Mouse (Mus musculus): Measurements from ENCODE around the gene Ebp.

Gene Ebp

DNA sequence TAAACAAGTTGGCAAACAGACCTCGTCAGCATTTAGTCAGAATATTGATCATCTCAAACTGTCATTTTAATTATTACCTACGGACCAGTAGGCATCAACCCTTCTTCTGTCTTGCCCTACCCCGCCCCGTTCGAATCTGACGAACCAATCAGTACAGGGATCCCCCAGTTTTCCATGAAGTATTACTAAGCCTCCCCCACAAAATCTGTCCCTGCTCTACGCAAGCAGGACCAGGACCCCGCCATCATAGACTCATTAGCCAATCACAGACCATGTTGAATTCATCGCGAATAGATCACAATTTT is at the start of gene Ebp:
Gene Ebp, minus strand, starts transcription at position 94 of the 305 bp plus-strand sequence.
- DNase-seq (ENCODE audit: low spot score in 2 of 2) = no peak

DNA sequence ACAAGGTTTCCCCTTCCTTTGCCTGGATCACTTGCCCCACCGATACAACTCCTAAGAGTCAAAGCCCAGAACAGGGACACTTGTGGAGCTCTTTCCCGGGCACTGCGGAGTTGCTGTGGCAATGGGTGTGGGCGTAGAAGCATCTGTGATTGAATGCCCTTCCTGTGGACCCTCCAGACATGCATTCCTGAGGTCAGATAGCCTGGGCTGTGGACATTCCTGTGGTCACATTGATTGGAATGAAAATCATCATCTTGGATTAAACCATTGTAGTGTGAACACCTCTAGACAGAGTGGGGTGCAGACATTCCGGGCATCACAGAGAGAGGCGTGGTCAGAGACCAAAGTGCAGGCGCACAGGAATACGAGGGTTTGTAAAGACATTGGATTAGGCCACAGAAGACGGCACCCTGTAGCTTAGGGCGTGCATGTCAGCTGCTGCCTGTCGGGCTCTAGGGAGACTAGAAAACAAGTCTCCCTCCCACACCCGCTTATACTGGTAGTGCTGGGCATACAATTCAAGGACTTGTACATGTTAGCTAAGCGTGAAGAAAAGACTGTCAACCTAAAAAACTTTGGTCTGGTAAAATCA is 45.6 kb upstream of the Ebp start:
- no peak for DNase-seq (ENCODE audit: low spot score in 2 of 2)

DNA sequence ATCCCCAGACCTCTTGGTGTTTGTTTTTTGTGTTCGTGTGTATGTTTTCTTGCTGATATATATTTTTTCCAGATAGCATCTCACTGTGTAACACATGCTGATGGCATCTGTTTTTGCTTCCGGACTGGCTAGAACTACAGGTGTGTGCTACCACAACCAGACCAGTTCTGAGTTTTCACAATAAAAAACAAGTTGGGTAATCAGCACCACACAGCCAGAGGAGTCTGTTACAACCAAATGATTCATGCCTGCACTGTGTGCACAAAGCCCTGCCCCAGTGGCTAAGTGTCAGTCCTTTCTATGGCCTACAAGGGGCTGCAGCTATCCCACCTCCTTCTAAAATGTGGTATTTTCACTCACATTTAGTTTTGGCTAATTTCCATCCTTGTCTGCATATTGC is 43.4 kb upstream of the Ebp start:
- DNase-seq (ENCODE audit: low spot score in 2 of 2) = no peak

DNA sequence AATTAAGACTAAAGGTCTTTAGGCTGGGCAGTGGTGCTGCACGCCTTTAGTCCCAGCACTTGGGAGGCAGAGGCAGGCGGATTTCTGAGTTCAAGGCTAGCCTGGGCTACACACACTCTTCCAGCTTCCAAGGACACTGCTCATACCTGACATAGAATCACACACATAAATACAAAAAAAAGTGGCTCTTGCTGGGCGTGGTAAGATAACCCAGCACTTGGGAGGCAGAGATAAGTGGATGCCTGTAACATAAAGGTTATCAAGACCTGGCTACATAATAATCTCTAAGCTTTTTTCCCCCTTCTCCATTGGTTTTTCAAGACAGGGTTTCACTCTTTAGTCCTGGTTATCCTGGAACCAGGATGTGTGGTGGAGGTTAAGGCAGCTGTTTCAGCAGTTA is 40.3 kb upstream of the Ebp start:
- no peak for DNase-seq (ENCODE audit: low spot score in 2 of 2)

DNA sequence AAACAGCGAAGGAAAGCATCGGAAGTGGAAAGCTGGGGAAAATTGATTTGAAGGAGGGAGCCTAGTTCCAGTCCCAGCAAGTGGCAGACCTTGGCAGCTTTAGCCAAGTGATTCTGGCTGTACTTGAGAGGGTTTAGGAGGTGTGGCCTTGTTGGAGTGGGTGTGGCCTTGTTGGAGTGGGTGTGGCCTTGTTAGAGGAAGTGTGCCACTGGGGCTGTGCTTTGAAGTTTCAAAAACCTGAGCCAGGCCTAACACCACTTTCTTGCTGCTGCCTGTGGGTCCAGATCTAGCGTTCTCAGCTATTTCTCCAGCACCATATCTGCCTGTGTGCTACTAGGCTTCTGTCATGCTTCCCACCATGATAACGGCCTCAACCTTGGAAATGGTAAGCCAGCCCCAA is 37.0 kb upstream of the Ebp start:
- no peak for DNase-seq (ENCODE audit: low spot score in 2 of 2)

DNA sequence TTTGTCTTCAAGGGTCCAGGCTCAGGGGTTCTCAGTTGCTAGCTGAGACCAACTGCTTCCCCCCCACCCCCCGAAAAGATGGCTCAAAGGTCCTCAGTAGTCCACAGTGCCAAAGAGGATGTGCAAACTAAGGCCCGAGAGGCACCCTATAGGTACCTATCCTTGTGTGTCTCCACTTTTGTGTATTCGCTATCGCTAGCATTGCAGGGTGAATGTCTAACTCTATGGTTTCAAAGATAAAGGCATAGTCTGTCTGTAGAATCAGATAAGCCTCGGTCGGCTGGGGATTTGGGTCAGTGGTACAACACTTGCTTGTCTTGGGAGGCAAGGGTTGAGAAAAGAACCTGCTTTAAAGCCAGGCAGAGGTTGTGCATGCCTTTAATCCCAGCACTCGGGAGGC is 30.2 kb upstream of the Ebp start:
- no peak for DNase-seq (ENCODE audit: low spot score in 2 of 2)

DNA sequence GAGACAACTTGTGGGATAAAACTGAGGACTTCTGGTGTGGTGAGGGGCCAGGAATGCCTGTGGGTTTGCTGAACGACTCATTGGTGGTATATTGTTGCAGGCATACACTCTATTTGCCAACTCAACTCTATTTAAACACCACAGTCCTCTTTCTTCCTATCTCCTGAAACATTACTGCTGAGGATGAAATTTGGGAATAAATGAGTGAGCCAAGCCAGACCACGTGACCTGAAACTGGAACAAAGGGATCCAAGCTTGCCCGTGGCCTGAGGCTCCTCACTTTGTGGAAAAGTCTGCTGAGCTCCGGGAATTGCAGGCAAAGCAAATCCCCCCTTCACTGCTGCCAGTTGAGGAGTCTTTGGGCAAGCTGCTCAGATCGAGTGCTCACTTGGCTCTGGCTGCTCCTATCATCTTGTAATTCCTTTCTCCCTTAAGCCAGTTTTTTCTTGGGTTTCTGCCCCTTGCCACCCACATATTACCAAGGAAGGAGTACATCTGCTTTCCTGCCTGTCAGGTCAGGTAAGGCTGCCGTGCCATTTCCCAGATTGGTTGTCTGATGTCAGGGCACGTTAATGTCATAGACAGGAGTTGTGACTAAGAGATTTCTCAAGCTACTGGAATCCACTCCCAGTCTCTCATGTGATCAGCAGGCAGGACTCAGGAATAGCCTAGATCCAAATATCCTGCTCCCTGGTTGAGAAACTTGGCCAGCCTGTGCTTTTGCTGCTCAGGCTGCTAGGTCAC is 29.5 kb upstream of the Ebp start:
- no peak for DNase-seq (ENCODE audit: low spot score in 2 of 2)

DNA sequence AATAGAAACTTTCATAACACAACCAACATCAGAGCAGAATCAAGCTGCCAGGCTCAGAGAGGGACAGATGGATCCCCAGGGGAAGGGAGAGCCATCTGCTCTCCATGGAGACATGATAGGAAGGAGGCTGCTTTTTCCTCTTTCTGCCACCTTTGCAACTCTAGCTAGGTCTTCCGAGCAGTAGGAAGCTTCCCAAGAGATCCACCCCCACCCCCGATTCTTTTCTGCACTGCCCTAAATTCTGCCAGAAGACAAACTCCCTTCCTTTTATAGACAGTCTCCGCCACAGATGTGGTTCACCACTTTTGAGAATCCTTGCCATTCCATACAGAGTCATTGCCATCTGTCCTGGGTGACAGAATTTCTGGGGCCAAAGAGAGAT is 29.0 kb upstream of the Ebp start:
- DNase-seq (ENCODE audit: low spot score in 2 of 2) = no peak

DNA sequence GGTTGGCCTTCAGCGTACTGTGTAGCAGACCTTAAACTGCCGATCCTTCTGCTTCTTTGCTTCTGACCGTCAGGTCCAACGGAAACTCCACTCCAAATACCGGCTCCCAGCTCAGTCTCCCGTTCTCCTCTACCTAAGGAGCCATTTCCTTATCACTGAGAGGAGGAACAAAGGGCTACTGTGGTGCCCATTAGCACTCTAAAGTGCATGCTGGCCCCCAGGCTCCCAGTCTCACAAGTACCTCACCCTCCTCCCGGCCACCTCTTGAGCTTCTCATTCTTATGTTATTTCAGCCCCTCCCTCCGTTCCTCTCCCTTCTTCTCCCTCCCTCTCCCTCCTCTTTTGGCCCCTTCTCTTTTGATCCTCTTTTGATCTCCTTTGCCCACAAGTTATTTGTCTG is 26.3 kb upstream of the Ebp start:
- DNase-seq (ENCODE audit: low spot score in 2 of 2) = no peak

DNA sequence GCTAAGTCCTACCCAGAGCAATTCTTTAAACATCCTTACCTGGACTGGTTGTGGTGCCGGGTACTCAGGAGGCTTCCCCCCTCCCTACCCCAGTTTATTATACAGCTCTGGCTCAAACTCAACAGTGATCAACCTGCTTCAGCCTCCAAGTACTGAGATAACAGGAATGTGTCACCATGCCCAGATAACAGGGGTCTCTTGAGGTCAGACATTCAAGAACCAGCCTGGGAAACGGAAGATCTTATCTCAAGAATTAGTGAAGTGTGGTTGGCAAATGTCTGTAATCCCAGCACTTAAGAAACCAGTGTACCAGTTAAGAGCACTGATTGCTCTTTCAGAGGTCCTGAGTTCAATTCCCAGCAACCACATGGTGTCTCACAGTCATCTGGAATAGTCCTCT is 24.8 kb upstream of the Ebp start:
- no peak for DNase-seq (ENCODE audit: low spot score in 2 of 2)

DNA sequence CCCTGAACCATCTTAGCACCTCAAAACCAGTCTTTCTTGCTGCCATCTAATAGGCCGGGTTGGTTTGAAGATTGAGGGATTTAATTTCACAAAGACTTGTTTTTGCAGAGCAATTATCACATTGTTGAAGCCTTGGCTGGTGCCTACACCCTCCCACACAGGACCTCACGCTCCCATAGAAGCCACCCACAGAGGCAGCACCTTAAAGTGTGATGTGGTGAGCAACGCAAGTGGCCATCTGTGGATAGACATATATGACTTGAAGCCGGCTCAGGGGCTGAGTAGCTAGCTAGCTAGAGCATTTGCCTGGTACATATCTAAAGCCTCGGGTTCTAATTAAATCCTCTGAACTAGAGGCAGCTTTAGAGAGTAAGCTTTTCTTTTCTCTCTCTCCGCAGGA is 24.1 kb upstream of the Ebp start:
- DNase-seq (ENCODE audit: low spot score in 2 of 2) = no peak

DNA sequence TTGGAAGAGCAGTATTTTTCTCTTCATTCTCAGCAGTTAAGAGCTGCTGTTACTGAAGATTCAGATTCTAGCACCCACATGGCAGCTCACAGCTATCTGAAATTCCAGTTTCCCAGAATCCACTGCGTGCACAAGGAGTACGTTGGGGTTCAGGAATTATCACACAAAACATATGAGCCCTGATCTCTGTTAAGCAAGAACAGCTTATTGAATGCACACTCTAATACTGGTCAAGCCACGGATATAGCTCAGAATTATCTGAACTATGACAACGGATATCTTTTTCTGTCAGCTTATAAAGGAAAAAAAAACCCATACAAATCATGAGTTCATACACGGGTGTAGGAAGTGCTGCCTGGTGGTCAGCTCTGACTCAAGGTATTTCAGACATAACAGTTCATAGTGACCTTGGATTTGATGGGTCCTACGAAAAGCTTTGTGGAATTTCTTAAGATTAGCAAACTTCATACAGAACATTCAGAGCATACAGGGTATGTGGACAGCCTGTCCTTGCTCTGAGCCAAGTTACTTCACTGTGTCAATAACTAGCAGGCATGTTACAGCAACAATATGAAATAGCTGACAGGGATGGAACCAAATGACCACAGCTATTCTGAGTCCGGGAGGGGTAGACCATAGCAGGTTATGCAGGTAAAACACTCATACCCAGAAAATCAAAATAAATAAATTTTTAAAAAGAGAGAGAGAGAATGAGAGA is 18.3 kb upstream of the Ebp start:
- no peak for DNase-seq (ENCODE audit: low spot score in 2 of 2)

DNA sequence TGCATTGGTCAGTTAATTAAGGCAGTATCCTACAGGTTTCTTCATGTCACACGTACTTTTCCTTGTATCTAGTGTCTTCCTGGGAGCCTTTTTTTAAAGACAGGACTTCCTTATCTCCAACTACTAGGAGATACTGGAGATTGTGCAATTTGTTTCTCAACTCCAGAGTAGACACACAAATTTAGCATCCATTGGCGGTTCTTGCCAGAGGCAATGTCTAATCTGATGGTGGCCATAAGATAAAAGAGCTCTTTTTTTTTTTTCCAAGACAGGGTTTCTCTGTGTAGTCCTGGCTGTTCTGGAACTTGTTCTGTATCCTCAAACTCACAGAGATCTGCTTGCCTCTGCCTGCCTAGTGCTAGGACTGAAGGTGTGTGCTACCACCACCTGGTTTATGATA is 16.4 kb upstream of the Ebp start:
- DNase-seq (ENCODE audit: low spot score in 2 of 2) = no peak

DNA sequence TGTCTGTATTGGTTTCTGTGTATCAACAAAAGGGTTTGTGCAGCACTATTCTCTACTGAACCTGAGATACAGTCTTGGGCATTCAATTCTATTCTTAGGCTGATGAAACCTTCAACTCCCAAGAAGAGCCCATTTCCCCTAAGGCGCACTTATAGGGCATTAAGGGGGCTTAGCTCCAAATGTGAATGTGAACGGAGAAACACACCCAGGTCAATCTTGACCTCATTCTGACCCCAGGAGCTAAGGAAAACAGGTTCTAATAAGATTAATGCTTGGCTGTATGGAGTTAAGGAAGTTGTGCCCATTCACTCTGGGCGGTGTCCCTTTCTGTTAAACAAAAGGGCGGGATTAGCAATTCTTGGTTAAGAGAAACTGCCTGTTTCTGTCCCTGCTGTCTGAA is 13.9 kb upstream of the Ebp start:
- DNase-seq (ENCODE audit: low spot score in 2 of 2) = no peak

DNA sequence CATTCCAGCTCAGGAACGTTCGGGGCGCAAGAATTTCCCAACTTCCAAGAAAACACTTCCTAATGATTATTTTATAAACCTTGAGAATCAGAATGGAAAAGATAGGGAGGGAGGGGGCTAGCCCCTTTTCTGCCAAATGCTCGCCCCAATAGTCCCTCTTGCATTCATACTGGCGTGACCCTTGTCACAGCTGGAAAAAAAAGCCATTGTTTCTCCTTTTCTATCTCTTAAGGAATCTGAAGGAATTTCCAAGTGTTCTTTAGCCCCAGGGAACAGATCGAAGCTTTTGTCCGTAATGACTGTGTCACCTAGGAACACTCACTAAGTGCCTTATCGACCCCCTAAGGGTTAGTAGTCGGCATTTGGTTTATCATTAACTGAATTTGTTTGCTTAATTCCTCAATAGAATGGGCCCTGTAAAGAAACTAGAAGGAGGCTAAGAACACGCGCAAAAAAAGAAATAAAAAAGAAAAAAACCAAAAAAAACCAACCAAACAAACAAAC is 13.4 kb upstream of the Ebp start:
- DNase-seq (ENCODE audit: low spot score in 2 of 2) = no peak

DNA sequence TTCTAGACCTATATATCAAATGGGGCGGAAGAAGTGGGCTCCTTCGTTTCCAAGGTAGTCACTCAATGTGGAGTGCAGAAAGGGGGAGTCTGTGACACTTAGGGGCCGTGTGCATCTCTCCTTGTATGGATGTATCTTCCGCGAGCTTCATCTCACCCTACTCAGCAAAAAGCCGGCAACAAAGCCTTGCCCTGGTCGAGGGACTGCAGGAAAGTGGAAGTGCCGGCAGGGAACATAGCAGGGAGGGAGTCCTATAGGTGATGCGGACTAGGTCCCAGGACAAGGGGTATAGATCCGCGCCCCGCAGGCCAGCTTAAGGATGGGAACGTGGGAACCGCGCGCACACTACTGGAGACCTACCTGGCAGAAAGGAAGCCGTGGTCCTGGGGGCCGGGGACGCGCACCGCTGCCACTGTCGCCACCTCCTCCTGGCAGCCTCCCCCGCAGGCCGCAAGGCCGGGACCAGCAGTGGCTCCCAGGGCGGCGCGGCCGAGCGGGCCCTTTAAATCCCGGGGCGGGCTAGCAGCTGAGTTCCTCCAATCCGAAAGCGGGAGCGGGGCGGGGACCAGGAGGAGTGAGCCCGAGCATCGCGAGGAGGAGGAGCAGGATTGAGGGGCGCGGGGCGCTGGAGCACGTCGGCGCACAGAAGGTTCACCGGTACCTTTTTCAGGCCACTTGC is 12.8 kb upstream of the Ebp start, which contains the start of gene Porcn:
Gene Porcn, minus strand, starts transcription at position 511 of the 679 bp plus-strand sequence.
- peak; percentile 60 to 79 for DNase-seq (ENCODE audit: low spot score in 2 of 2)

DNA sequence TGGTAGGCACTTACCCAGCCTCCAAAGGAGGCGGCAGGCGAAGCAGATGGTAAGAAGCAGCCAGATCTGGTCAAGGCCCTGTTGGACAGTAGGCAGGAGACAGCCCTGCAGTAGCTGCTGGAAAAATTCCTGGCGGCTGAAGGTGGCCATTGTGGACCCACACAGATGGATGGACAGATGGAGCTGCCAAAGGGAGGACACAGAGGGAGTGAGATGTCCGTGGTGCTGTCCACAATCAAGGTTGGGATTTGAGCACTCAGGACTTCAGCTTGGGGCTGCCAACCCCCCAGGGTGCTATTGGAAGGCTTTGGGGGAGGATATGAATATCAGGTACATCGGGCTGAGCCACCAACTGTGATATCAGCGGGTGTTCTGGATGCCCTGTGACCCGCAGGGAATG is 12.2 kb upstream of the Ebp start:
- DNase-seq (ENCODE audit: low spot score in 2 of 2) = no peak

DNA sequence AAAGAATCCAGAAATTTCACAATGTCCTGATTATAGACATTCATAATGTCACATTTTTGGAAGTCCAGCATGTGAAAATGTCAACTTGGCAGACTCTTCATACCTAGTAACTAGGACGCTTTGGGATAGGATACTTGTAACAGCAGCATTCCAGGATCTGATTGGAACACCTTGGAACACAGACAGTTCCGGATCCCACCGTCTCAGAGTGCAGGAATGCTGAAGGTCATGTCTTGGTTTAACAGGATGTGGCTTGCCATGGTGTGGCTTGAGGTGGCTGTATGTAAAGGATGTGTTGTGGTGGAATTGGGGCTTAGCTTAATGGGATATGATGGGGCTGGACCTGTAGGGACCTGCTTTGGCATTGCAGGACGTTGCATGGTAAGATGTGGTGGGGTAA is 11.8 kb upstream of the Ebp start:
- no peak for DNase-seq (ENCODE audit: low spot score in 2 of 2)

DNA sequence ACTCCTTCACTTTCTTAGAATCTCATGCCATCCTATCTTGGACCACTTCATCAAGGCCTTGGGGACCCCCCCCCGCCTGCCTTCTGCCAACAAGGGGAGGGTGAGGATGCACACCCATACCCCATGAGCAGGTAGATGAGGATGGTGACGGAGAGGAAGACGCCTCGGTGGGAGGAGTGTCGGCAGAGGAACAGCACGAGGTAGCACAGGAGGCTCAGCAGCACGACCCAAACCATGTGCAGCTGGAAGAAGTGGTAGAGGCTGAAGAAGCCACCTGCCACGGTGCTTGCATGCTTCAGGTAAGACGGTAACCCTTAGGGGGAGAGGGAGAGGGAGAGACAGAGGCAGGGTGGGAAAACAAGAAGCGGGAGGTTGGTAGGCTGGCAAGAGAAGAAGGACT is 10.8 kb upstream of the Ebp start:
- DNase-seq (ENCODE audit: low spot score in 2 of 2) = no peak

DNA sequence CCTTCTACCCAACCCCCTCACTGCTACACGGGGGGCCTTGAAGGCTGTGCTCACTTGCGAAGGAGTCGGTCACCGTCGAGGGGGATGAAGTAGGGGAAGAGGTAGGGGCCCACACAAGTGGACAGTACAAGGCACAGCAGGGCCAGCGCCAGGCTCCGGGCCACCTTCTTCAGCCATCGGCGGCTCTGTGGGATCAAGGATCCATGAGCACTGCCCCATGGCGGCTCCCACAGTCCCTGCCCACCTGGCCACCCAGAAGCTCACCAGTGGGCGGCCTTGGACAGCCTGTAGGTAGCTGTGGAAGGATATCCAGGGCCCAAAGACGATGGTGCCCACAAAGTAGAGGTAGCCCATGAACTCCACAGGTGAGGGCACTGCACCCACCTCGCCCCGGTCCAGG is 9.8 kb upstream of the Ebp start:
- DNase-seq (ENCODE audit: low spot score in 2 of 2) = no peak

DNA sequence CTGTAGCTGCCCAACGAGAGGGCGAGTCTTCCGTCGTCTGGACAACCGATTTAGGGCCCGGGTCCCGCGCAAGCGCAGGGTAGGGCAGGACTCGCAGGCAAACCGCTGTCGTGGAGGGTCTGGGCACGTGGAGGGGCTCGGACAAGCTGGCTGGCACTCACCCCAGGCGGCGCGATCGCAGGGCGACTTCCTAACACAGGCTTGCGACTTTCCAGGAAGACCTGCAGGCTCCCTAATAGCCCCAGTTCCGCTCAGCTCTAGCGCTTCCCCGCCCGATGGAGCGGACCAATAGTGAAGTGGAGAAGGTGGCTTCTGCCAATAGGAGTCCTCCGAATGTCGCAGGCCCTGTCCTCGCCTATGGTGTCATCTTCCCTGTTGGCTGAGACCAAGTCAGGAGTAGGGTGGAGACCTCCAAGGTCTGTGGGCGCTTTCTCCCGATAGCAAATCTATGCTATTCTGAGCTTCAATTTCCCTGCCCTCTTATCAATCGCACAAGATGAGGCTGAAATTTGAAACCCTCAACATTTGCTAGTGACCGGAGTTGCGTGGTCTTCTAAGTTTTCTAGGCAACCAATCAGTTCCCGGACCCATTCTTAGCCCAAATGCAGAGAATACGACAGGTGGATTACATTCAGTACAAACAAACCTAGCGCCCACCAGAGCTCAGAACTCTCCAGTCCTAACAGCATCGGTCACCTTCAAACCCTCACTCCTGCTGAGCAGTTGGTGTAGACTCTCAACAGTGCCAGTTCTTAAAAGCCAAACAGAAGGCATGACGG is 483 bp downstream of the Ebp start:
- DNase-seq (ENCODE audit: low spot score in 2 of 2) = peak; percentile 48 to 65

DNA sequence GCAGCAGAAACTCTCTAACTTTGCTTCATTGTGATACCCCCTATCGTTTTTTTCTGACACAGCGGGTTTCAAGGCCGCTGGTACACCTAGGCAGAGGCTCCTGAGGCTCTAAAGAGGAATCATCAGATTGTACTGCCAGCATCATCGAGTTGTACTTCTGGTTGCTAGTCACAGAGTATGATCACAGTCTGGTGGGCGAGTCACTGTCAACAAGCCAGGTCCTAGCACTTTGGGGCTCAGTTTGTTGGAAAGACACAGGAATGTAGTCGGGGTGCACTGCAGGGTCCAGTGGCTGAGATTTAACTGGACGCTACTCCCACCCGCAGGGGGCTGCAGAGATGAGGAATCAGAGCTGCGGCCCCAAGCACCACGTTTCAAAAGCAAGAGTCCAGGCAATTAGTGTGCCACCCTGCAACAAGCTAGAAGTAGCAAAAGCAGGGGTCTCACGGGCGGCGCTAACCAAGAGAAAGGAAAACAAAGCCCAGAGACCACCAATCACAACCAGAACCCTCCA is 1.1 kb downstream of the Ebp start:
- DNase-seq (ENCODE audit: low spot score in 2 of 2) = no peak
